Mouse (Mus musculus) lung, postnatal 10 days (tissue): ENCODE data around the gene Pdcd1lg2.

Experiments
- DNase-seq: peaks from one replicate; pipeline ENCODE4 v3.0.0; 2021

Gene Pdcd1lg2

GRCm38 (mm10) chr19:29474803-29475202 is 64.1 kb downstream of the Pdcd1lg2 start:
- no peak for DNase-seq

DNA sequence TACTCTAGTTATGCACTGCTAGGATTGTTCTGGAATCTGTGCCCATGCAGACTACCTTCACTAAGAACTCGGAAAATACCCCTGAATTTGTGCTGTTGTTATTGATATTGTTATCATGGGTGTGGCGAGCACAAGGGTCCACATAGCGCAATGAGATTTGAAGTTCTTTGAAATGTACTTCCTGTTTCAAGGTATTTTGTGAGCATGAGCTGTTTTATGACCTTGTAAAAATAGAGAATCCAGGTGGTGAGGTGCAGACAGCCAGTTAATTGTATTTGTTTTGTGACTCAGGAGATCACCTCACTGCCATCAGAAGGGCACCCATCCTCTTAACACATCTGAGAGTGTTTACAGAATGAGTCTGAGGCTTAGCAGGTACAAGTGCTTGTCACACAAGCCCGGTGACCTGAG is 64.5 kb downstream of the Pdcd1lg2 start:
- DNase-seq: no peak

DNA sequence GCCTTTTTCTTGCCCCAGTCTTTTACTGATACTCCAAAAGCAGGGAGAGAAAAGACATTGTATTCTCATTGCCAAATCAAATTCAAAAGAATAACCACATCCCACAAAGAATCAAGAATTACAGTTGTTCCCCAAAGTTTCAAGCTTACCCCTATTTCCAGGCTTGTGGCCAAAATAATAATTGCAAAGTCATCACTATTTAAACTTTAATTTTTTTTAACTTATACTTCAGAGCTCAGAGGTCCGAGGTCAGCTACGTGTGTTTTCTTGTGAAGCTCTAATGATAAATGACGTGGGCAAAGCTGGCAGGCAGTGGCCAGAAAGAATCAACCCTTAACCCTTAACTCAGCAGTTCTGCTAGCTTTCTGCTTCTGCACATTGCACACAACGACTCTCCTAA is 67.9 kb downstream of the Pdcd1lg2 start:
- DNase-seq: no peak

DNA sequence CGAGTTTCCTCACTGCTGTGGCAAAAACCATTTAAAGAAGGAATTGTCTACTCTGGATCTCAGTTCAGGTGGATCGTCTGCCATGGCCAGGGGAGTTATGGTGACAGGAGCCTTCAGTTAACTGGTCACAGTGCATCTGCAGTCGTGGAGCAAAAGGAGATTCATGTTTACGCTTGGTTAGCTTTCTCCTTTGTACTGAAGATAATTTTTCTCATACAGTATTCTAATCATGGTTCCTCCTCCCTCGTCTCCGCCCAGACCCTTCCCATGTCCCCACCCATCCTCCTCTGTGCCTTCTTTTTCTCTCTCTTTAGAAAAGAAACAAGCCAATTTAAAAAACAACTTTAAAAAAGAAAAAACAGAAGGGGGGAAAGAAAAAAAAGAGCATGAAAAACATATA is 70.9 kb downstream of the Pdcd1lg2 start:
- no peak for DNase-seq

DNA sequence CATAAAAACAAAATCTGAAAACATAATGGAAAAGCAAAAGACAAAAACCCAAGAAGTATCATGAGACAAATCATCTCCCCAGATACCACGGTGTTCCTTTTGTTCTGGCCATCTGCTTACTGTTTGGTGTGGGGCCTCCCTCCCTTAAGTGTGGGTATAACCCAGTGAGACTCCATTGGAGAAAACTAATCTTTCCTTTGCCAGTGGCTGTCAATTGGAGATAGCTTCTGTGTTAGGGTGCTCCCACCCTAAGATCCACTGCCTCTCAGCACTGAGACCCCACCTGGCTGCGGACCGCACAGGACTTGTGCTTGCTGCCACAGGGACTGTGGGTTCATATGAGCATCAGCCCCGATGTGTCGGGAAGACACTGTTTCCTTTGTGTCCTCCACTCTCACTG is 71.4 kb downstream of the Pdcd1lg2 start:
- DNase-seq: no peak

GRCm38 (mm10) chr19:29482637-29483036 is 71.9 kb downstream of the Pdcd1lg2 start:
- DNase-seq: no peak

DNA sequence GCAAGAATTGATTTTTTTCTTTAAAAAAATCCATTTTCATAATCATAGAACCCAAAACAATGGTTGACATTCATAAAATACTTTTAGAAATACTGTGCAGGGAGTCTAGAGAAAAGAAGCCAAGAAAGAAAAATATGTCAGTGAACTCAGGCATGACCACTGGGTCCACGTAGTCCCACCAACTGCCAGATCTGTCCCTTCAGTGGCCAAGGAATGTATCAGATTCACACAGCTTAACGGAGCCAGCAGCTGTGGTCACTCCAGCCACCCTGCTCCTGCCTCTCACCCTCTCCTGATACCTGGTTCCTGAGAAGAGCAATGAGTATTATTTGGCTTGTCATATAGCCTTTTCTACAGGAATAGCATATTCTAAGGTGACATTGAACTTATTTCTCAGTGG is 72.7 kb downstream of the Pdcd1lg2 start:
- no peak for DNase-seq

GRCm38 (mm10) chr19:29484537-29484936 is 73.8 kb downstream of the Pdcd1lg2 start:
- no peak for DNase-seq

DNA sequence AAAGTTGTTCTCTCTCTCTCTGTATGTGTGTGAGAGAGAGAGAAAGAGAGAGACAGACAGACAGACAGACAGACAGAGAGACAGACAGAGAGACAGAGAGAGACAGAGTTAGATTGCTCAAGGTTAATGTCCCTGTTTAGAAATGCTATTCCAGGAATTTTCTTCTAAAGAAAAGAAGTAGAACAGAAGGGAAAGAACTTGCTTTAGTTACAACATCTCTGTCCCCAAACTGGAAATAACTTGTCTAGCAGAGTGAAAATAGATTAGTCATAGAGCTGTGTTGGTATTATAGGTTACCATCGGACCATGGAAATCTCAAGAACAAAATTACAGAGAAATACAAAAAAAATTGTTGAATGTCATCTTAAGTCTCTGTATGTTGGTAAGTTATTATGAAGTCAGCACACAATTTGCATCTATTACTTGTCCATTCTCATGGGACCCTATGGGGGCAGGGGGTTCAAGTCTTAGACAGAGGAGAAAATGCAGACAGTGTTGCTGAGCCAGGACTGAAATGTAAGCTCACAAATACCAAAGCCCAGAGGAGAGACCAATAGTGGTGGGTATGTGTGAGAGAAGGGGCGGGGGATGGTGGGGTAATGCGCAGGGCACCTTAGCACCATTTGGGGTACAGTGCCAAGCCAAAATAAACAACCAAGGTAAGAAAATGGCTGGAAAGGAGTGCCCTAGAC is 74.7 kb downstream of the Pdcd1lg2 start:
- no peak for DNase-seq

DNA sequence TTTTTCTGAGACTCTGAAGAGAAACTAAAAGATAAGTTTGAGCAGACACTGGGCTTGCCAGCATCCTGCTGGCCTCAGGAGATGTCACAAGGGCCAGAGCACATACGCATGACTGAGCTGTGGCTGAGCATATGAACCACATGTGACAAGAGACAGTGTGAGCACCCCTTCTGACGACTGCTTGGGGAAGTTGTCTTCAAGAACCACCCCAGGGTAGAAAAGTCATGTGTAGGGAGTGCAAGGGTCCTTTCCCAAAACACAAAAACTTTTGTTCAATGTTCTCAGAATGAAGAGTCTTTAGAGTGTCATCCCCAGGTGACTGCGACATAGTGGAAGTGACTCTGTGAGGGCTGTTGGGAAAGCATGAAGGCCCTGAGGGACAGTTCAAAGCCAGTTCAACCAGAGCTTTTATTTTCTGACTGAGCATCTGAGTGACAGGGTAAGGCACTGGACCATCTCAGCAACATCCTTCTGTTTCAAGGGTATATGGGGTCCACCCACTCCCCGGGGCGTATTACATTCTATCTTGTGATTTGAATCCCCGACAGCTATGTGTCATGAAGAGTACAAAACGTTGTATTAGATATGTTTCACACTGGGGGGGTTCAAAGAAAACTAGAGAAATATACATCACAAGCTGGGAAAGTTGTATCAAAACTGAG is 76.0 kb downstream of the Pdcd1lg2 start:
- DNase-seq: no peak

DNA sequence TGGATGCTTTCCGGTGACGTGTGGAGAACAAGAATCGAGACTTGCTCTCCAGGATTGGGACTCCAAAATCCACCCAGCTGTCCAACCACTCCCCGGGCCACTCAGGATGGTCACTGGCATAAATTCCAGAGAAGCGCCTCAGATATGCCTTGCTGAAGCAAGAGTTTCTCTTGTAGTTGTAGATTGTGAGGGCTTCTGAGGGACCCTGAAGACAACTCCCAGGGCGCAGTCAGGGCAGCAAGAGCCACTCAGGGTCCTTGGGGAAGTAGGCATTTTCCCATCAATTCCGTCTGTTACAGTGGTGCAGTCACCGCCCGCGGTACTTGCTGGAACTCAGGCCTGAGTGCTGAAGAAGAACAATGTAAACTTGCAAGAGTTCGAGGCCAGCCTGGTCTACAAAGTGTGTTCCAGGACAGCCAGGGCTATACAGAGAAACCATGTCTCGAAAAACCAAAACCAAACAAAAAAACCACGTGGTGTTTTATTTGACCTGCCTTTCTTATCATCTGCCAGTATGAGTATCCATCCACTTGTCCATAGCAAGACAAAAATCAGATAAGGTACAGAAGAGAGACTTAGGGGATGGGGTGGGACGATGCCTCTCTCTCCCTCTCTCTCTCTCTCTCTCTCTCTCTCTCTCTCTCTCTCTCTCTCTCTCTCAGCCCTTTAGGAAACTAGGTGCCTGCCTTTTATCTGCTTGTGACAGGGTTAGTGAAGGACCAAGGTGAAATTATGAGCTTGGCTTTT is 76.8 kb downstream of the Pdcd1lg2 start:
- DNase-seq: no peak

GRCm38 (mm10) chr19:29488073-29488390 is 77.3 kb downstream of the Pdcd1lg2 start:
- no peak for DNase-seq

DNA sequence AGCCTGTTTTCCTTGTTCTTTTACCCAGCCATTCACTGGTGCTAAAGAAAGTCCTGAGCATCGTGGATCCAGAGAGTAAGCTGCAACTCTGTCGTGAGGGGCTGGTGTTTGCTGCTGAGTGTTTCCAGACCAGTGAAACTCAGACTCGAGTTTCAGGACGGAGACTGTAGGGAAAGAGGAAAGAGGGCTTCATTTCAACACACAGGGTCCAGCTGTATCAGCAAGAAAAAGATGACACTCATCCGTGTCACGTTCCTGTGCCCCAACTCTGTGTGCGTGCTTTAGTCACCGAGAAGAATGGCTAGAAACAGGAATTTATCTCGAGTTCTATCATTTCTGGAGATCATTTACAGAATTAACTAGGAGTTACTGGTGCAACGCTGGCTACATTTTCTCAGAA is 77.7 kb downstream of the Pdcd1lg2 start:
- no peak for DNase-seq

GRCm38 (mm10) chr19:29489785-29490284 is 79.1 kb downstream of the Pdcd1lg2 start:
- no peak for DNase-seq

DNA sequence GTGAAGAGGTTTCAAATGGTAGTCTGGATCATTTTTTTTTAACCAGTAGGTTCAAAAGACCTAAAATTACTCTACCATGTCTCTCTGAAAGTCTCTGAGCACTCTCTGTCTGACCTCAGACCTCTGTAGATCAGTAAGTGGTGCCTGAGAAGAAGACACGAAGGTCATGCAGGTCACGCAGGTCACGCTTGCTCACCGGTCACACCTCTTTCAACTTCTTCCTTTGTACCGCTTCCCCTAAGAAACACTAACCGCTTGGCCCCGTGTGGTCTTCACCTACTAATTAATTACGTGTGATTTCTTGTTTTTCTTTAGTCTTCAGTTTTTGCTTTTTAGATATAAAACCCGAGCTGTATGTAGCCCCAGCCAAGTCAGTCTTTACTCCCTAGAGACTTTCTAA is 80.7 kb downstream of the Pdcd1lg2 start:
- DNase-seq: no peak

GRCm38 (mm10) chr19:29494454-29494853 is 83.7 kb downstream of the Pdcd1lg2 start:
- DNase-seq: no peak

DNA sequence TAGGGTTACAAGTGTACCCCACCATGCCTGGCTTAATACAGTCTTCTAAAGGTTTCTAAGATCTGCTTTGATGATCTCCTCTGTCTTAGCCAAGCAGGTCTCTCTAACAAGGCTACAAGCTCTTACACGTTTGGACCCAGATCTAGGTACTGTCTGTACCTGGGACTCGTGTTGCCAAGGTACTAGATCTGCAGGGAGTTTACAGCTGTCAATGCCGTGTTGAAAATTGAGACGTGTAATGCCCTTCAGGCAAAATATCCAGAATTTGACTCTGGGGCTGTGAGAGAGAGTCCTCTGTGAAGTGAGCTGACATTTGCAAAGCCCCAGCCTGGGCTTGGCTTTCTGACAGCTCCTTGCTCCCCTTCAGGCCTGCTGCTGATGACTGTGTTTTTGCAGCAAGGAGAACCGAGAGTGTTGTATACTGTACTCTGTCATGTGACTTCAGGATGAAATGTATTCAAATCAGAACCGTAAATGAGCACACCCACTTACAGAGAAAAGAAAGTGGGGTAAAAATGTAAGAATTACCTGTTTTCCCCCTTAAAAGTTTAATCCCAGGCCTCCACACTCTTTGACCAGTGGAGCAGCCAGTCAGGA is 85.4 kb downstream of the Pdcd1lg2 start:
- no peak for DNase-seq

DNA sequence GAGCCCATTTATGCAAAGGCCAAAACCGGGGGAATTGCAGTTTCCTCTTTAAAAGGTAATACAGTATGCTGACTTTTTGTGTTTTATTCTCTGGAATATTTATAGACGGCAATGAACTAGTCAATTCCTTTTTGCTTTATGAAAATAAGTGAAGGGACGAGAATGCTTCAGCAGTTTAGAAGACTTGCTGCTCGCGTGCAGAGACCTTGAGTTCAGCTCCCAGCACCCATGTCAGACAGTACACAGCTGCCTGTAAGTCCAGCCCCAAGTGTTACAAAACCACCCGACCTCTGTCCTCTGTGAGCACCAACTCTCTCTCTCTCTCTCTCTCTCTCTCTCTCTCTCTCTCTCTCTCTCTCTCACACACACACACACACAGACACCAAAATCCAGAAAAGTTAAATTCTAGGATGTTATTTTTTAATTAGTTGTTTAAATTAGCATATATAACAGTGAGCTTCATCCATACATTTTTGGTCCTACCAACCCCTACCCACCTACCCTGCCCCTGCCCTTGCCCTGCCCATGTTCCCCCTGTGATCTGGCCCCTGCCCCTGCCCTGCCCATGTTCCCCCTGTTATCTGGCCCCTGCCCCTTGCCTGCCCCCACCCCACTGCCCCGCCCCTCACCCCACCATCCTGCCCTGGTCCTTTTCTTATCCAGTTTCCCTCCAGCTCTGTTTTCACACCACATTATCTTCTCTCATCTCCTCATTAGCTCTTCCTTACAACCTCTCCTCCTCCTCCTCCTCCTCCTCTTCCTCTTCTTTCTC is 86.3 kb downstream of the Pdcd1lg2 start:
- no peak for DNase-seq

DNA sequence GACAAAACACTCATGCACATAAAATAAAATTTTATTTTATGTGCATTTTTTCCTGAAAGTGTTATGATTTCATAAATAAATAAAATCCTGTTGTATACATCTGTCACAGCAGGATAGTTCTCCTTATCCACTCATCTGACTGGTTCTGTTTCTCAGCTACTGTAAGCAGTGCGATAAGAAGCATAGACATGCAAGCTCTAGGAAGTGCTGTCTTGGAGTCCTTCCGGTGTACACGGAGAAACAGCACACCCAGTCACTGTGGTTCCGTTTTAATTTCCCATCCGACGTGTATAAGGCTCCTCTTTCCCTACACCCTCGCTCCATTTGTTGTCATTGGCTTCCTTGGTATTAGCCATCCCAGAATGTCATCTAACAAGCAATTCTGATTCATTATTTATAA is 87.2 kb downstream of the Pdcd1lg2 start:
- no peak for DNase-seq

DNA sequence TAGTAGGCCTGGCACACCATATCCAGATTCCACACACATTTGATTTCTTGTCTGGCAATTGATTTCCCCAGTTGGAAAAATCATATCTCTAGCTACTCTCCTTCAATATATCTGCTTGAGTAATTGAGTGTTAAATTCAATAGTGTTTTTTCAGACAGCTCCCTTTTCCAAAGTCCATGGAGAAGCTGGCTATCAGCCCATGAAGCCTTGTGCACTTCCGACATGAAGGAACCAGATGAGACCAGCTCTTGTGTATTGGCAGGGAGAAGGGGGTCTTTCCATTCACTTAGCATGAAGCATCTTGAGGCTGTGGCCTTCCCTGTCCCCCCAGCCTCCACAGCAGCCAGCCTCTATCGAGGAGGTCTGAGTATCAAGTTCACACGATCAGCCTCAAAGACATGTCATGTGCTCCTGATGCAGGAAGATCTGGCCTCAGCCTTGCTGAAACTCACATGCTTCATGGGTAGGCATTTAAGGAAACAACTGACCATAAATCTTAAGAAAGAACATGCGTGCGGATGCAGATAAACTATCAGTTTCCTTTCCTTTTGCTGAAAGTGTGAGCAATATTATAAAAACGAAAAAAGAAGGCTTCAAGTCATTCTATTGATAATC is 88.2 kb downstream of the Pdcd1lg2 start:
- DNase-seq: no peak

- DNase-seq: no peak
Observed at GRCm38 (mm10) chr19:29500333-29500732, 89.6 kb downstream of the Pdcd1lg2 start.

- DNase-seq: peak; percentile 71
Observed at GRCm38 (mm10) chr19:29501106-29501505, 90.4 kb downstream of the Pdcd1lg2 start.
